Mouse (Mus musculus) forebrain, embryonic 13.5 days (tissue): Measurements from ENCODE around the gene Mob3b. TPM values are rescaled to one million over a fixed set of nuclear protein-coding genes. Genes with fewer than 3 reads are reported as not detected.
A peak's percentile ranks its signal among the peaks of the same experiment; 100 is the strongest.

Experiments used
- ATAC-seq: fragments of 200-750 bp; cut with Nextera tagmentation; 2 replicates; pipeline ENCODE4 v1.8.0; 2017
- H3K27ac ChIP-seq: fragments of 300-500 bp; sonication (generic); 2 replicates; pipeline ENCODE4 v1.5.1; 2015; ENCODE audit warnings: inconsistent platforms, mild to moderate bottlenecking, moderate library complexity
- H3K27me3 ChIP-seq: fragments of 300-500 bp; sonication (generic); 2 replicates; pipeline ENCODE4 v1.6.1; 2015; ENCODE audit warnings: mild to moderate bottlenecking, inconsistent platforms
- H3K36me3 ChIP-seq: fragments of 300-500 bp; sonication (generic); 2 replicates; pipeline ENCODE4 v1.6.1; 2015; ENCODE audit warnings: mild to moderate bottlenecking, inconsistent platforms; ENCODE audit not compliant: poor library complexity, severe bottlenecking
- H3K4me1 ChIP-seq: fragments of 300-500 bp; sonication (generic); 2 replicates; pipeline ENCODE4 v1.6.1; 2015; ENCODE audit warnings: inconsistent platforms
- H3K4me2 ChIP-seq: fragments of 300-500 bp; sonication (generic); 2 replicates; pipeline ENCODE4 v1.6.1; 2015; ENCODE audit warnings: inconsistent platforms, mild to moderate bottlenecking, moderate library complexity
- H3K4me3 ChIP-seq: fragments of 300-500 bp; sonication (generic); 2 replicates; pipeline ENCODE4 v1.5.1; 2015; ENCODE audit warnings: mild to moderate bottlenecking, inconsistent platforms
- H3K9ac ChIP-seq: fragments of 300-500 bp; sonication (generic); 2 replicates; pipeline ENCODE4 v1.6.1; 2015; ENCODE audit warnings: mild to moderate bottlenecking, inconsistent platforms
- H3K9me3 ChIP-seq: fragments of 300-500 bp; sonication (generic); replicated peaks from 2 replicates; pipeline ENCODE4 v1.6.1; 2016; ENCODE audit warnings: inconsistent platforms
- WGBS: fragments of 180-500 bp; shearing (Covaris S2); methylation state at CpG from one replicate; pipeline ENCODE4 v1.1.7; 2015; 5-methylcytosine and 5-hydroxymethylcytosine counted together
- polyA plus RNA-seq: library from polyadenylated mRNA; unstranded; fragments of >200 nt; fragmentation: Nextera tagmentation; extraction: Ambion mirVana; gene quantifications from 2 replicates; pipeline ENCODE4 v1.2.1, GENCODE M21; 2015

Gene Mob3b
- polyA plus RNA-seq, 1 experiment from 2014 or later, result 12.4 TPM

GRCm38 (mm10) chr4:35101201-35101600 is 56.1 kb downstream of the Mob3b start:
- H3K4me3 ChIP-seq, result no peak overlapping the region
- H3K4me1 ChIP-seq, result peaks cover 16% of the 10 kb centered on the region
- H3K4me2 ChIP-seq, result no peak overlapping the region
- H3K9ac ChIP-seq, result no peak overlapping the region
- H3K36me3 ChIP-seq, result no peaks in the 10 kb centered on the region
- ATAC-seq, result no peak
- H3K27ac ChIP-seq, result no peak overlapping the region
- WGBS, result 44% methylated on average over 7 of the region's 7 CpGs
- no peaks in the 10 kb centered on the region for H3K27me3 ChIP-seq
- no peaks in the 10 kb centered on the region for H3K9me3 ChIP-seq

- H3K9me3 ChIP-seq, result no peaks in the 10 kb centered on the region
- H3K27me3 ChIP-seq, result no peaks in the 10 kb centered on the region
- H3K9ac ChIP-seq, result peak overlapping the region; percentile 56
- H3K4me2 ChIP-seq, result peak overlapping the region; percentile 68
- 8% methylated on average over 29 of the region's 29 CpGs for WGBS
- ATAC-seq, result peak; percentile 96
- H3K4me1 ChIP-seq, result peaks cover 16% of the 10 kb centered on the region
- H3K36me3 ChIP-seq, result no peaks in the 10 kb centered on the region
- peak overlapping the region; percentile 39 for H3K4me3 ChIP-seq
- no peak overlapping the region; the same call in 1 of the 2 replicates for H3K27ac ChIP-seq
Measured at GRCm38 (mm10) chr4:35099865-35100780, 57.2 kb downstream of the Mob3b start.

- H3K4me1 ChIP-seq, result peaks cover 16% of the 10 kb centered on the region
- H3K9me3 ChIP-seq, result no peaks in the 10 kb centered on the region
- 19% methylated on average over 17 of the region's 17 CpGs for WGBS
- peak overlapping the region; percentile 56 for H3K9ac ChIP-seq
- peak overlapping the region; percentile 68 for H3K4me2 ChIP-seq
- H3K27ac ChIP-seq, result no peak overlapping the region
- peak; percentile 64 for ATAC-seq
- H3K36me3 ChIP-seq, result no peaks in the 10 kb centered on the region
- H3K4me3 ChIP-seq, result peak overlapping the region; percentile 39
- H3K27me3 ChIP-seq, result no peaks in the 10 kb centered on the region
Measured at GRCm38 (mm10) chr4:35099210-35099864, 57.9 kb downstream of the Mob3b start.

GRCm38 (mm10) chr4:35098552-35098951 is 58.7 kb downstream of the Mob3b start:
- H3K4me2 ChIP-seq, result no peak overlapping the region
- peaks cover 16% of the 10 kb centered on the region for H3K4me1 ChIP-seq
- no peaks in the 10 kb centered on the region for H3K9me3 ChIP-seq
- no peaks in the 10 kb centered on the region for H3K36me3 ChIP-seq
- 88% methylated on average over 6 of the region's 6 CpGs for WGBS
- H3K27ac ChIP-seq, result no peak overlapping the region
- no peak overlapping the region for H3K9ac ChIP-seq
- no peak overlapping the region for H3K4me3 ChIP-seq
- ATAC-seq, result no peak
- H3K27me3 ChIP-seq, result no peaks in the 10 kb centered on the region

GRCm38 (mm10) chr4:35096226-35097175 is 60.8 kb downstream of the Mob3b start:
- Histone ChIP-seq H3K36me3 (no peaks in the 10 kb centered on the region), H3K4me3 (no peak overlapping the region), H3K4me1 (peaks cover 16% of the 10 kb centered on the region), H3K27ac (no peak overlapping the region), H3K9me3 (no peaks in the 10 kb centered on the region), H3K27me3 (no peaks in the 10 kb centered on the region), H3K9ac (no peak overlapping the region), H3K4me2 (no peak overlapping the region)
- WGBS, result 90% methylated on average over 28 of the region's 28 CpGs
- no peak for ATAC-seq

- no peak for ATAC-seq
- Histone ChIP-seq H3K9me3 (no peaks in the 10 kb centered on the region), H3K4me3 (no peak overlapping the region), H3K4me1 (0 out of 2 replicates have a peak, but pooled peaks cover 6% of the 10 kb centered on the region), H3K27ac (no peak overlapping the region), H3K9ac (no peak overlapping the region), H3K27me3 (no peaks in the 10 kb centered on the region), H3K4me2 (no peak overlapping the region), H3K36me3 (no peaks in the 10 kb centered on the region)
- WGBS, result 91% methylated on average over 3 of the region's 3 CpGs
Measured at GRCm38 (mm10) chr4:35092457-35092856, 64.8 kb downstream of the Mob3b start.

- no peaks in the 10 kb centered on the region for H3K9me3 ChIP-seq
- no peaks in the 10 kb centered on the region for H3K27me3 ChIP-seq
- no peak for ATAC-seq
- no peak overlapping the region for H3K27ac ChIP-seq
- H3K4me1 ChIP-seq, result 0 out of 2 replicates have a peak, but pooled peaks cover 6% of the 10 kb centered on the region
- no peak overlapping the region for H3K4me3 ChIP-seq
- 91% methylated on average over 13 of the region's 13 CpGs for WGBS
- H3K36me3 ChIP-seq, result no peaks in the 10 kb centered on the region
- no peak overlapping the region for H3K9ac ChIP-seq
- no peak overlapping the region for H3K4me2 ChIP-seq
Measured at GRCm38 (mm10) chr4:35091157-35091784, 66.0 kb downstream of the Mob3b start.

GRCm38 (mm10) chr4:35089321-35090316 is 67.7 kb downstream of the Mob3b start:
- Histone ChIP-seq H3K4me3 (no peak overlapping the region), H3K36me3 (no peaks in the 10 kb centered on the region), H3K27me3 (no peaks in the 10 kb centered on the region), H3K9ac (no peak overlapping the region), H3K4me1 (0 out of 2 replicates have a peak, but pooled peaks cover 6% of the 10 kb centered on the region), H3K27ac (no peak overlapping the region), H3K4me2 (no peak overlapping the region), H3K9me3 (no peaks in the 10 kb centered on the region)
- ATAC-seq, result no peak
- WGBS, result 76% methylated on average over 14 of the region's 14 CpGs

GRCm38 (mm10) chr4:35086067-35086700 is 71.1 kb downstream of the Mob3b start:
- 80% methylated on average over 7 of the region's 7 CpGs for WGBS
- Histone ChIP-seq H3K9me3 (no peaks in the 10 kb centered on the region), H3K27ac (no peak overlapping the region), H3K4me2 (no peak overlapping the region), H3K4me3 (no peak overlapping the region), H3K9ac (no peak overlapping the region), H3K27me3 (no peaks in the 10 kb centered on the region), H3K4me1 (0 out of 2 replicates have a peak, but pooled peaks cover 6% of the 10 kb centered on the region), H3K36me3 (peaks cover 4% of the 10 kb centered on the region; the same call in 1 of the 2 replicates)
- no peak for ATAC-seq

- 89% methylated on average over 8 of the region's 8 CpGs for WGBS
- Histone ChIP-seq H3K4me2 (no peak overlapping the region), H3K4me3 (no peak overlapping the region), H3K27ac (no peak overlapping the region), H3K4me1 (no peaks in the 10 kb centered on the region), H3K9ac (no peak overlapping the region), H3K36me3 (peaks cover 4% of the 10 kb centered on the region; the same call in 1 of the 2 replicates), H3K9me3 (no peaks in the 10 kb centered on the region), H3K27me3 (no peaks in the 10 kb centered on the region)
- ATAC-seq, result no peak
Measured at GRCm38 (mm10) chr4:35084060-35084459, 73.2 kb downstream of the Mob3b start.
